Mouse (Mus musculus) left cerebral cortex, postnatal 25 days (tissue): Measurements from ENCODE around the gene Gsn. TPM values are rescaled to one million over a fixed set of nuclear protein-coding genes. Genes with fewer than 3 reads are reported as not detected.

ENCODE experiments used
- DNase-seq, 2 experiments: peaks; one replicate each; pipeline ENCODE4 v3.0.0; 2022; ENCODE audit warnings: low spot score in 2 of 2, mixed read lengths in 1 of 2
- intact Hi-C: fragments of 180-260 bp; cut with DNase I; formaldehyde crosslinking; loops from one replicate; pipeline ENCODE4 v1.15.1; 2025
- total RNA-seq, 2 experiments: library from RNA; stranded (reverse); gene quantifications; 2 replicates each; pipeline ENCODE4 v1.2.3; 2021

Gsn gene
- total RNA-seq, result 10 to 100 TPM; 63.5 to 75.4 TPM

GRCm38 (mm10) chr2:35255885-35256833, at the start of gene Gsn:
Gene Gsn (plus strand): TSS chr2:35256380.
- intact Hi-C loops, result loop anchor here (5.0 kb wide), 1 partner anchor 39 kb away; no protein-coding TSS in a partner anchor
- DNase-seq, result peak; percentile 58 to 61

DNA sequence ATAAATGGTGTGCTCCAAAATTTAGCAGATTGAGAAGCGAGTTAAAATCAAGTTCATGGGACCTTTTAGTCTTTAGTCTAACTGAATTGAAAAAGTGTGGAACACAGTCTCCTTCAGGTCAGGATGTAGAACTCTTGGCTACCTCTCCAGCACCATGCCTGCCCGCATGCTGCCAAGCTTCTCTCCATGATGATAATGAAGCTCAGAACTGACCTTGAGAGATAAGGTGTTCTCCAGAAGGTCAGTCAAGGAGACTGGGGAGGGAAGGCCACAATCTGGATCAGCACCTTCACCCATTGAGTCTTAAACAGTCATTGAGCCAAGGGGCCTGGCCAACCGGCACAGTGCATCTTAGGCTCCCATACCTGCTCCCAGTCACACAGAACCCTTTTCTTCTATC, 49.4 kb upstream of the Gsn start:
- intact Hi-C loops, result loop anchor here (10.0 kb wide), 1 partner anchor 298 kb away; no protein-coding TSS in a partner anchor
- DNase-seq, result no peak

DNA sequence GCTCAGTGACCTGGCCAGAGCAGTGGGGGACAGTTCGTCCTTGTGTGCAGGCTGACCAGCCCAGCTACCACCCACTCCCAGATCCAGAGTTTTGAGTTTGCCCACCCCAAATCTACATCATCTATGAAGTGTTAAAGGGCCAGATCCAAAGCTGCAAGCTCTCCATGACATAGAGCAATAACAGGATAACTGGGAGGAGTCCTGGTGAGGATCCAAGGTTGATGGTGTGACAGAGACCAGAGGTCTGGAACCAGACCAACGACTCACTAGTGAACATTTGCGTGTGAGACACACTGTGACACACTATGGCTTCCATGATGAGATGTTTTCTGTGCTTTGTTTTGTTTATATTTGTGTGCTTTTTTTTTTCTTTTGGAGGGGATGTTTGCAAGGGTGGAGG, 48.1 kb upstream of the Gsn start:
- intact Hi-C loops, result loop anchor here (10.0 kb wide), 1 partner anchor 297 kb away; no protein-coding TSS in a partner anchor
- no peak for DNase-seq

DNA sequence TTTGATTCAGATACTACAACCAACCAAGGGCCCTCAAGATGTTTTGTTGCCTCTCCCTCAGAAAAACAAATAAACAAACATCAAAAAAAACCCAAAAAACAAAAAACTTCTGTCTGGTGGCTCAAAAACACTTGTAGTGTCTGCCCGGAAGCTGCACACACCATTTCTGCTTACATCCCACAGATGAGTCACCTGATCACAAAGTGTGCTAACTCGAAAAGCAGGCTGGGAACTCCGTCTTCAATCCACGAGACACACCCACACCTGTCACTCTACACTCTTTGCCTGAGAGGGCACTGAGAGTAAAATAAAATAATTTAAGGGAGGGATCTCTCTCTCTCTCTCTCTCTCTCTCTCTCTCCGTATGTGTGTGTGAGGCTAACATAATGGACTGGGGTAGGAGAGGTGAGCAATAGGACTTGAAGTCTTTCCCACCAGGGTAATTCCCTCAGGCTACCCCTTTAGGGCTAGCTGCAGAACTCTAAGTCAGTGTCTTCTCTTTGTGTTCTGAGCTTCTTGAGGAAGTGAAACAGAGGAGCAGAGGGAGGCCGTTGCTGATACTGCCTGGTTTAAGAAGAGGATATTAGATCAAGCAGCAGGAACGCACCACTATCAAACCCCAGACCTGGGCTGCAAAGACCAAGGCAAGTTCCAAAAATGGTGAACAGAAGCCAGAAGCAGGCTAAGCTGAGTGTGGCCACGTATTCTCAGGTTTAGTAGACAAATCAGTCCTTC, 47.1 kb upstream of the Gsn start:
- intact Hi-C loops, result loop anchor here (10.0 kb wide), 1 partner anchor 296 kb away; no protein-coding TSS in a partner anchor
- no peak for DNase-seq

- no peak for DNase-seq
- intact Hi-C loops, result loop anchor here (5.0 to 10.0 kb wide), 2 partner anchors 136 to 183 kb away; partner anchors contain the start of gene 4930402F06Rik
These were observed 44.5 kb upstream of the Gsn start for GRCm38 (mm10) chr2:35211681-35212080.

- no peak for DNase-seq
- intact Hi-C loops, result loop anchor here (5.0 to 10.0 kb wide), 2 partner anchors 134 to 181 kb away; partner anchors contain the start of gene 4930402F06Rik
These were observed 42.8 kb upstream of the Gsn start for GRCm38 (mm10) chr2:35213345-35213910.

DNA sequence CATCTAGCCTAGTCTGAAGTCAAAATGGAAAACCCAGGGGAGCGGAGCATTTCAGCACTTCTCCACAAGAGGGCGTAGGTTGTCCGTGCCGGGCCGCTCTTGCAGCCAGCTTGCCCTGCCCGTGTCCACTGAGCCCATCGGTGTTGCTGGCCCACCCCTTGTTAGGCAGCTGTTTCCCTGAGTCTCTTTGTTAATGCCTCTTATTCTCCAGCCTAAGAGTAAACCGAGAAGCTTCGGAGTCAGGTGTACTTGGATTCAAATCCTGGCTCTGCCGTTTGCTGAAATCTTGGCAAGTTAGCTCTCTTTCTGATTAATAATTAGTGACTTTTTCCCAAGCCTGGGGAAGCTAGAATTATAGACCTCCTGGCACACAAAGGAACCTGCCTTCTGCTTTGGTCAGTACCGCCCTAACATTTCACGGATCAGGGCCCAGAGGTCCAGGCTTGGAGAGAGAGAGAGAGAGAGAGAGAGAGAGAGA, 41.3 kb upstream of the Gsn start:
- DNase-seq, result peak; percentile 83 to 90
- intact Hi-C loops, result loop anchor here (1.0 to 10.0 kb wide), 4 partner anchors 42 to 180 kb away; partner anchors contain the start of genes 4930402F06Rik and Gsn

GRCm38 (mm10) chr2:35215363-35215762, 40.8 kb upstream of the Gsn start:
- intact Hi-C loops, result loop anchor here (5.0 to 10.0 kb wide), 2 partner anchors 42 to 179 kb away; partner anchors contain the start of genes 4930402F06Rik and Gsn
- peak in 1 of 2 experiments; percentile 26 for DNase-seq

GRCm38 (mm10) chr2:35216701-35217100, 39.5 kb upstream of the Gsn start:
- intact Hi-C loops, result loop anchor here (5.0 to 10.0 kb wide), 2 partner anchors 41 to 178 kb away; partner anchors contain the start of genes 4930402F06Rik and Gsn
- DNase-seq, result no peak

DNA sequence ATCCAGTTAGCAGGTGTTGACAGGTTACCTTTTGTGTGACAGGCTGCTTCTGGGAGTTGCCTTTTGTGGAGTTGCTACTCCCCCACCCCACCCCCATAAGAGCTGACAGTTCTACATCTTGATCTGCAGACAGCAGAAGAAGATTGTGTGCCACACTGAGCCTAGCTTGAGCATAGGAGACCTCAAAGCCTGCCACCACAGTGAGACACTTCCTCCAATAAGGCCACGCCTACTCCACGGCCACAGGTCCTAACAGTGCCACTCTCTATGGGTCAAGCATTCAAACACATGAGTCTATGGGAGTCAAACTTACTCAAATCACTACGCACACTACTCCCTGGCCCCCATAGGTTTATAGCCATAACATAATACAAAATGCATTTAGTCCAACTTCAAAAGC, 37.4 kb upstream of the Gsn start:
- DNase-seq, result no peak
- intact Hi-C loops, result loop anchor here (5.0 to 10.0 kb wide), 2 partner anchors 39 to 176 kb away; partner anchors contain the start of genes 4930402F06Rik and Gsn

DNA sequence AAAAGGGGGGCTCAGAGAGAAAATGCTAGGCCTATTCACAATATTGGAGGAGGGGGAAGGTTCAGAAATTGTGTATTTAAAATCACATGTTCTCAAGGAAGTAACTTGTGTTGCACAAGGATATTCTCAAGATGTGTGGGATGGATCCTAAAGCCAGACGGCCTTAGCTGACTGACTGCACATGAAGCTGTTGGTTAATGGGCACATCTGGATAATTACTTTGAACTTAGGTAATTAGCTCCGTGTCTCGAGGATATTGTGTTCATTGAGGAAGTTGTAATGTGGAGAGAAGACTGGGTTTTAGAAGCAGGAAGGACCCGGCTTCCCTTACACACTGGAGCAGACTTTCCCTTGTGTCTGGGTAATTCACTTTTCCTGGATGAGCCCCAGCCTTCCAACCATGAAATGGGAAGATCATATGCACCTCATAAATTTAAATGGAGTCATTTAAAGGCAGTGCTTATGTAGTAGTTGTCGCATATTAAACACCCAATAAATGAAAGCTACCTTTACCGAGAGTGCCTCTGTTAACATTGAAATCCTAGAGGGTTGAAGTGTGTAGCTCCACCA, 33.3 kb upstream of the Gsn start:
- intact Hi-C loops, result no loop called here

GRCm38 (mm10) chr2:35224285-35224684, 31.9 kb upstream of the Gsn start:
- intact Hi-C loops, result no loop called here

More for the DNA sequence above, 33.3 kb upstream of the Gsn start:
- DNase-seq, result no peak

DNA sequence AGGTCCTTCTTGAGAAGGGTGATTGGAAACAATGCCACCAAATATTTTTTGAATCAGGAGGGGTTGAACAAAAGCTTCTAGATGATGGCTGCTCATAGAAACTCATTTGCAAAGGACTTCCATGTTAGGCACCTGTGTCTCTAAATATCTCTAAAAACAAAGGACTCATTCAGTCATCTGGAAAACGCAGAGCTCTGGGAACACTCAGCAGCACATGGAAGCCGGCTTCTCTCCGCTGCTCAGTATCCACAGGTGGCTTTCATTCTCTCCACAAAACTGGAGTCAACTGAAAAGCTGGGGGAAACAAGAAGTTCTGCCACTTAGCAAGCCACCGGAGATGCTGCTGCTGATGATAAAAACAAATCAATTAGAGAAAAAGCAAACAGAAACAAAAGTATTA, 28.0 kb upstream of the Gsn start:
- intact Hi-C loops, result no loop called here
- no peak for DNase-seq

More at GRCm38 (mm10) chr2:35224285-35224684, 31.9 kb upstream of the Gsn start:
- no peak for DNase-seq

GRCm38 (mm10) chr2:35230215-35230614, 26.0 kb upstream of the Gsn start:
- intact Hi-C loops, result no loop called here
- no peak for DNase-seq

- intact Hi-C loops, result no loop called here
- no peak for DNase-seq
These were observed 24.3 kb upstream of the Gsn start for GRCm38 (mm10) chr2:35231871-35232270.

- intact Hi-C loops, result no loop called here
- DNase-seq, result no peak
These were observed 23.4 kb upstream of the Gsn start for GRCm38 (mm10) chr2:35232595-35233445.

DNA sequence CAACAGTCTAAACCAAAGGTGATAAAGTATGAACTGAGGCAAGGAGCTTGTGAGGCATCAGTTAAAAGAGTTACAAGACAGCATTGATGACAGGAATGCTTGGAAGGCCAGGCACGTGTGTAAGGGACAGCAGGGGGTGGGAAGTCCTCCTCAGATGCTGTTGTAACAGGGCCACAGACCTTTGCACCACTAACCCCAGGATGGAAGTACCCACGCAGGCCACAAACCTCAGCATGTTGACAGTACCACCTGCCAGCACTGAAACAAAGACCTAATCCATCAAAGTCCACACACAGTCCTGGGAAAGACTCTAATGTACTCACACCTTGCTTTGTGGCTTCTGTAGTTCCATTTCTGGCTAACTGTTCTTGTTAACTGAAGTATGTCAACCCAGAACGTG, 22.3 kb upstream of the Gsn start:
- intact Hi-C loops, result no loop called here
- DNase-seq, result no peak

DNA sequence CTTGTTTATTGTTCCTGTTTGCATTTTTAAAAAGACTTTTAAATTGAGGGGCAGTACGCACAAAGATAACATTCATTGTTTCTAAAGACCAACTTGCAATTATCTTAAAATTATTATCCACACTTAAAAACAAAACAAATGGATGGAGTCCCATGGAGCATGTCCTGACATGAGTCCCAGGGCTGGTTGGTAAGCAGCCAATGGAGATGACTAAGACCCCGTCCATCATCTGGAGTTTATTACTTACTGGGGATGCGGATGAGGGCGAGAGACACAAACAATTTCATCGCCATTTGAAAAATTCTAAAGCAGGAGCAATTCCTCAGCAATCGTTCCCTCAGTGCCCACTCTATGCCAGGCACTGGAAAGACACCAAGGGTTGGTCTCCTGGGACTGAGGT, 21.2 kb upstream of the Gsn start:
- no peak for DNase-seq
- intact Hi-C loops, result no loop called here
